ENCODE assay signal across 14 mouse cellular contexts in the genomic region with DNA sequence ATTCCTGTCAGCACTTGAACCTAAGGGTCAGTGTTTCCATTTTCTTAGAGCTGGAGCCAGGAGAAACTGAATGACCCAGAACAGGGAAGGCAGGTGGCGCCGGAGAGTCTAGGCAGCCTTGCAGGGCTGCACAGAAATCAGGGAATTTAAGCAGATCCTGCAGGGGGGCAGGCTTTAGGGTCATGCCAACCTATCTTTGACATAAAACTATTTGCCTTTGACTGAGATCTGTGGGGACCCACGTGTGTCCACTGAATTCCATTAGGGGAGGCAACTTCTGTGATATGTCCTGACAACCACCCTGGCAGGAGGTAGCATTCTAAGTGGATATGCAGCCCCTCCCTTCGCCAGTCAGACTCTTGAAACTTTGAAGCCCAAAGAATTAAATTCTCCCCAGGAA.
A peak's percentile ranks its signal among the peaks of the same experiment; 100 is the strongest.
DNase-seq lines count a peak whose midpoint lies in the region; ATAC-seq and TF ChIP-seq lines count a peak whose summit lies in the region.
"Had no signal": no experiment of that assay in that cellular context is flagged by ENCODE, and none has a peak within 500 bp of the region (broad histone marks: within the 10 kb centered on the region; RNA-seq: fewer than 3 reads in every experiment).

No protein-coding gene starts in this region.

- H3K27me3 ChIP-seq in forebrain, embryonic 10.5 days (ENCODE audit: poor library complexity, severe bottlenecking), result no peaks in the 10 kb centered on the region
- H3K27me3 ChIP-seq in forebrain, embryonic 14.5 days (replicated peaks; ENCODE audit: control insufficient read depth, insufficient read depth, low read length), result no peaks in the 10 kb centered on the region
- no peaks in the 10 kb centered on the region for H3K27me3 ChIP-seq in lung, embryonic 14.5 days (ENCODE audit: insufficient read depth, low read length)
- H3K27me3 ChIP-seq in embryonic facial prominence, embryonic 14.5 days (replicated peaks; ENCODE audit: control insufficient read depth, insufficient read depth, low read length), result no peaks in the 10 kb centered on the region
- H3K27me3 ChIP-seq: heart, embryonic 13.5 days; limb, embryonic 15.5 days; lung, embryonic 15.5 days had no signal

- no peak overlapping the region for H3K27ac ChIP-seq in forebrain, embryonic 10.5 days
- no peak overlapping the region for H3K27ac ChIP-seq in forebrain, embryonic 14.5 days (ENCODE audit: low read depth, low read length)
- no peak overlapping the region for H3K27ac ChIP-seq in lung, embryonic 14.5 days (ENCODE audit: low read depth)
- no peak overlapping the region for H3K27ac ChIP-seq in embryonic facial prominence, embryonic 14.5 days (replicated peaks; ENCODE audit: low read depth, low read length)
- H3K27ac ChIP-seq: heart, embryonic 13.5 days; limb, embryonic 15.5 days; lung, embryonic 15.5 days had no signal

- peak; percentile 17 for DNase-seq in forebrain, embryonic 10.5 days (ENCODE audit: extremely low spot score, low spot score)
- no peak for DNase-seq in forebrain, embryonic 14.5 days (ENCODE audit: low spot score)
- peak; percentile 5 for DNase-seq in lung, embryonic 14.5 days
- DNase-seq in lung, postnatal 10 days, result no peak
- peak; percentile 57 for DNase-seq in R1 (ENCODE audit: low read depth, low spot score)
- peak; percentile 17 for DNase-seq in embryonic facial prominence, embryonic 14.5 days (ENCODE audit: low spot score)
- no peak for DNase-seq in layer of hippocampus, adult 8-10 months (ENCODE audit: low spot score in 2 of 2)
- DNase-seq: cerebellum, adult 11 months; gastrocnemius, postnatal 36 days; kidney, postnatal 14 days had no signal

- WGBS in forebrain, embryonic 10.5 days, result 33% methylated on average over 4 of the region's 4 CpGs
- WGBS in forebrain, embryonic 14.5 days, result 32% methylated on average over 4 of the region's 4 CpGs
- 58% methylated on average over 4 of the region's 4 CpGs for WGBS in lung, embryonic 14.5 days
- WGBS in embryonic facial prominence, embryonic 14.5 days, result 46% methylated on average over 4 of the region's 4 CpGs

- no peaks in the 10 kb centered on the region for H3K9me3 ChIP-seq in forebrain, embryonic 10.5 days
- no peaks in the 10 kb centered on the region for H3K9me3 ChIP-seq in forebrain, embryonic 14.5 days (replicated peaks; ENCODE audit: control insufficient read depth, low read length)
- no peaks in the 10 kb centered on the region for H3K9me3 ChIP-seq in lung, embryonic 14.5 days (ENCODE audit: low read depth, low read length)
- no peaks in the 10 kb centered on the region for H3K9me3 ChIP-seq in embryonic facial prominence, embryonic 14.5 days (ENCODE audit: control insufficient read depth, low read length)
- H3K9me3 ChIP-seq: heart, embryonic 13.5 days; limb, embryonic 15.5 days; lung, embryonic 15.5 days had no signal

- H3K36me3 ChIP-seq in forebrain, embryonic 10.5 days (replicated peaks), result no peaks in the 10 kb centered on the region
- H3K36me3 ChIP-seq in forebrain, embryonic 14.5 days (ENCODE audit: control insufficient read depth, insufficient read depth, low read length), result no peaks in the 10 kb centered on the region
- H3K36me3 ChIP-seq in lung, embryonic 14.5 days (ENCODE audit: insufficient read depth), result no peaks in the 10 kb centered on the region
- H3K36me3 ChIP-seq in embryonic facial prominence, embryonic 14.5 days (ENCODE audit: control insufficient read depth, insufficient read depth, low read length), result no peaks in the 10 kb centered on the region
- H3K36me3 ChIP-seq: heart, embryonic 13.5 days; limb, embryonic 15.5 days; lung, embryonic 15.5 days had no signal

- no peak for TF ChIP-seq CTCF in lung, embryonic 14.5 days (IDR thresholded peaks at IDR 0.05; ENCODE audit: low read depth)

- H3K4me3 ChIP-seq in forebrain, embryonic 10.5 days, result no peak overlapping the region
- no peak overlapping the region for H3K4me3 ChIP-seq in forebrain, embryonic 14.5 days (ENCODE audit: low read depth, low read length)
- H3K4me3 ChIP-seq in lung, embryonic 14.5 days (ENCODE audit: low read depth, low read length), result no peak overlapping the region
- H3K4me3 ChIP-seq in embryonic facial prominence, embryonic 14.5 days (ENCODE audit: low read depth, low read length), result no peak overlapping the region
- H3K4me3 ChIP-seq: heart, embryonic 13.5 days; limb, embryonic 15.5 days; lung, embryonic 15.5 days had no signal

- ATAC-seq in forebrain, embryonic 14.5 days, result no peak
- ATAC-seq in lung, embryonic 14.5 days (ENCODE audit: insufficient read depth), result no peak
- ATAC-seq in embryonic facial prominence, embryonic 14.5 days (ENCODE audit: low read depth), result 0 out of 2 replicates have a peak, but pooled peaks have one; percentile 33
- no peak for ATAC-seq in erythroid progenitor cell, adult 5-6 weeks (replicated peaks; ENCODE audit: low FRiP score, poor library complexity, severe bottlenecking)

- no peak overlapping the region for H3K4me2 ChIP-seq in forebrain, embryonic 14.5 days (ENCODE audit: low read length)
- H3K4me2 ChIP-seq in lung, embryonic 14.5 days, result no peak overlapping the region
- no peak overlapping the region for H3K4me2 ChIP-seq in embryonic facial prominence, embryonic 14.5 days (ENCODE audit: low read depth, low read length)
- H3K4me2 ChIP-seq: heart, embryonic 13.5 days; limb, embryonic 15.5 days; lung, embryonic 15.5 days had no signal

- H3K9ac ChIP-seq in forebrain, embryonic 14.5 days (ENCODE audit: low read length), result no peak overlapping the region
- no peak overlapping the region for H3K9ac ChIP-seq in lung, embryonic 14.5 days
- H3K9ac ChIP-seq in embryonic facial prominence, embryonic 14.5 days (ENCODE audit: low read depth, low read length), result no peak overlapping the region
- H3K9ac ChIP-seq: heart, embryonic 13.5 days; limb, embryonic 15.5 days; lung, embryonic 15.5 days had no signal

- H3K4me1 ChIP-seq in forebrain, embryonic 10.5 days, result peaks cover 7% of the 10 kb centered on the region
- 0 out of 2 replicates have a peak, but pooled peaks cover 4% of the 10 kb centered on the region for H3K4me1 ChIP-seq in forebrain, embryonic 14.5 days (ENCODE audit: control insufficient read depth, insufficient read depth, low read length)
- H3K4me1 ChIP-seq in lung, embryonic 14.5 days (ENCODE audit: insufficient read depth), result no peaks in the 10 kb centered on the region
- no peaks in the 10 kb centered on the region for H3K4me1 ChIP-seq in embryonic facial prominence, embryonic 14.5 days (ENCODE audit: control insufficient read depth, insufficient read depth, low read length)
- H3K4me1 ChIP-seq: heart, embryonic 13.5 days; limb, embryonic 15.5 days; lung, embryonic 15.5 days had no signal

Comparison
In these comparisons a context has a peak if more than half of its experiments do, and no peak if none do; other contexts are left out.
1. DNase-seq: peak in forebrain, embryonic 10.5 days (single experiment), lung, embryonic 14.5 days (single experiment), R1 (single experiment) and embryonic facial prominence, embryonic 14.5 days (single experiment); none in forebrain, embryonic 14.5 days (single experiment), lung, postnatal 10 days (single experiment) and layer of hippocampus, adult 8-10 months (0 of 2).